Mouse (Mus musculus): ENCODE results near the gene Dync1li2.

Dync1li2 gene

DNA sequence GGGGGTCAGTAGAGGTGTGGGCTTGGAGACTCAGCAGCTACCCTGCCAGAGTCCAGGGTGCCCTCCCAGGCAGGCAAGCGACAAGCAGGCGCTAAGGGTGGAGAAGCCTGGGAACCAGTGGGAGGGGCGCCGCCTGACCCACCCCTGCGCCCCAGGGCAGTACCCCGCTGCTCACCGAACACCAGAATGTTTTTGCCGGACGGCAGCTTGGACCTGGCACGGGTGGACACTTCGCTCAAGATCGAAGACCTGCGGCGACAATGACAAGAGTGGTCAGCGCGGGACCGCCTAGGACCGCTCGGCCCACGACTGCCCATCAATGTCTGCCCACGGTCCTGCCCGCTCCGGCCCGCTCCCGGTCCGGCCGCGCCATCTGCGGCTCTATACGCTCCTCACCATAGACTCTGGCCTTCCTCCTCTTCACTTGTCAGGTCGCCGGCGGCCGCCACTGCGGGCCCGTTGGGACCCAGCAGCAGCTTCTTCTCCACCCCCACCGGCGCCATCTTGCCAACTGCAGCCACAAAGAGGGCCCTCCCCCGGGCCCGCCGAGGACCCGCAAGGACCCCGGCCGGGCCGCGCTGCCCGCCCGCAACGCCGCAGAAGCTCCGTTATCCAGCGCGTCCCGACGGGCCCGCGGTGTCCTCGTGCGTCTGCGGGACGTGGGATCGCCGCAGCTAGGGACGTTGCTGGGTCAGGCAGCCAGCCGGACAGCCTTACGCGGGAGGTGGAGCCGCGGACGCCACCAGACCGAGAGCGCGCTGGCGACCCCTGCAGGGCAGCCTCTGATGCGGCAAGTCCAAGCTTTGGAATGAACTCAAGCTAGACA, at the start of gene Dync1li2:
Gene Dync1li2 (minus strand): TSS at position 749 of the 826 bp plus-strand sequence.
- DNase-seq (ENCODE audit: low spot score) = peak; percentile 93

GRCm38 (mm10) chr8:104479091-104479490, 36.2 kb upstream of the Dync1li2 start:
- DNase-seq (ENCODE audit: low spot score) = no peak

GRCm38 (mm10) chr8:104472465-104472864, 29.6 kb upstream of the Dync1li2 start:
- no peak for DNase-seq (ENCODE audit: low spot score)

DNA sequence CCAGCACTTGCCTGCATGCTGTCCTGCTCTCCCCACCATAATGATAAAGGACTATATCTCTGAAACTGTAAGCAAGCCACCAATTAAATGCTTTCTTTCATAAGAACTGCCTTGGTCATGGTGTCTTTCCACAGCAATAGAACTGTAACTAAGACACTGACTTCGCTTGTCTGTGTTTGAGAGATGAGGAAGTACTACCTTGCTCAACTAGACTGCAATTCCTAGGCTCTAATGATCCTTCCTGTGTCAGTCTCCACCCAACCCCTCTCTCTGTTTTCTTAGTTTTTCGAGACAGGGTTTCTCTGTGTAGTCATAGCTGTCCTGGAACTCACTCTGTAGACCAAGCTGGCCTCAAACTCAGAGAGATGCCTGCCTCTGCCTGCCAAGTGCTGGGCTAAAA, 24.6 kb upstream of the Dync1li2 start:
- no peak for DNase-seq (ENCODE audit: low spot score)

DNA sequence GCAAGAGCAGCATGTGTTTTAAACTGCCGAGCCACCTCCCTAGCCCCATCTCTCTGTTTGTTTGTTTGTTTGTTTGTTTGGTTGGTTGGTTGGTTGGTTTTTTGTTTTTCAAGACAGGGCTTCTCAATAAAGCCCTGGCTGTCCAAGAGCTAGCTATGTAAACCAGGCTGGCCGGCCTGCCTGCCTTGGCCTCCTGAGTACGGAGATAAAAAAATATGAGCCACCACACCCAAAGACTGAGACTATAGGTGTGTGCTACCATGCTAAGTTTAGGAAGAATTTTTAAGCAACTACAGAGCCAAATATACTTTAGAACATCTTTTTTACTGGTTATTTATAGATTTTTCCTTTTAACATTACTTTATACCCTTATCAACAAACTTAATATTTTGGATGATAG, 9.3 kb upstream of the Dync1li2 start:
- no peak for DNase-seq (ENCODE audit: low spot score)

- no peak for DNase-seq (ENCODE audit: low spot score)
Measured at GRCm38 (mm10) chr8:104448796-104449195, 5.9 kb upstream of the Dync1li2 start.

DNA sequence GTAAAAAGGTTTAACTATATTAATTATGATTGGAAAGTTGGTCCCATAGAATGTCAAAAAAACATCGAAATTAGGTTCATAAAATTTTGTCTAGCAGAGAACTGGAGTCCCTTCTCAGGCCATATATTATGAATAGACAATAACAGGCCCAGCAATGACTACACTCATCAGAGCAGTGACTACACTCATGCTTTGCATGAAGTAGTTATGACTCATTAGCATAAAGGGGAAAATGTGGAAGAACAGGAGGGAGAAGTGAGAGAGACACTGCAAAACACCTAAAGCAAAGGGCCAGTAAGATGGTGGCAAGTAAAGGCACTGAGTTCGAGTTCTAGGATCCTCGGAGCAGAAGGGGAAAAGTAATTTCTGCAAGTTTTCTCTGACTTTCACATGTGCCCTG, 3.2 kb upstream of the Dync1li2 start:
- no peak for DNase-seq (ENCODE audit: low spot score)

DNA sequence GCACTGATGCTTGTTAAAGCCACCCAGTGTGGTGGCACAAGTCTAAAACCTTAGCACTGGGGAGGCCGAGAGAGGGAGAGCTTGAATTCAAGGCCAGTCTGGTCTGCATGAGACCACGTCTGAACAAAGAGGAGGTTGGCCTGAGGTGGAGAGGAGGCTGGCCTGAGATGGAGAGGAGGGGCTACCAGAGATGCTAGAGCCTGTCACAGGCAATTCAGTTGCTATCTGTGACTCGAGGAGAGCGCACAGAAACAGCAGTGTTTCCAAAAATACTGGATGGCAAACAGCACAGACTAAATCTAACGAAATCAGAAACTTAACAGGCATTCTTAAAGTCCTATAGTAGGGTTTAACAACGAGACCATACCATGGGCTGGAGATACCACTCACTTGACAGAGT, 2.4 kb upstream of the Dync1li2 start:
- no peak for DNase-seq (ENCODE audit: low spot score)

- no peak for DNase-seq (ENCODE audit: low spot score)
Measured at GRCm38 (mm10) chr8:104443125-104443679, 355 bp upstream of the Dync1li2 start.

DNA sequence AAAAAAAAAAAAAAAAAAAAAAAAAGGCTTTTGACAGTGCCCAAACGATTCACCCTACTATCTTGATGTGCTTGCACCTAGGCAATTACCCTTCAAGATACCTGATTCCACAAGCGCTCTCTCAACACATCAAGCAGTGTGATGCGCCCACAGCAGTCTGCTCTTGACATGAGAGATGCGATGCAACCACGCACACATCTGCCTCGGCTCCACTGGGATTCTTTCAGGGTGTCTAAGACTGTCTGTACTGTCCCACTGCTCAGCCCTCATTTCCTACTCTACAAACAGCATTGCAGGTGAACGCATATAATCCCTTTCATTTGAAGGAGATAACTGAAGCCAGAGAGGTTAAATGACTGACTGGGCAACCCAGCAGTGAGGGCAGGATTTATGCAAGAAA, 1.2 kb downstream of the Dync1li2 start:
- no peak for DNase-seq (ENCODE audit: low spot score)

GRCm38 (mm10) chr8:104439461-104439860, 3.4 kb downstream of the Dync1li2 start:
- no peak for DNase-seq (ENCODE audit: low spot score)

GRCm38 (mm10) chr8:104437494-104438135, 5.2 kb downstream of the Dync1li2 start:
- DNase-seq (ENCODE audit: low spot score) = no peak

DNA sequence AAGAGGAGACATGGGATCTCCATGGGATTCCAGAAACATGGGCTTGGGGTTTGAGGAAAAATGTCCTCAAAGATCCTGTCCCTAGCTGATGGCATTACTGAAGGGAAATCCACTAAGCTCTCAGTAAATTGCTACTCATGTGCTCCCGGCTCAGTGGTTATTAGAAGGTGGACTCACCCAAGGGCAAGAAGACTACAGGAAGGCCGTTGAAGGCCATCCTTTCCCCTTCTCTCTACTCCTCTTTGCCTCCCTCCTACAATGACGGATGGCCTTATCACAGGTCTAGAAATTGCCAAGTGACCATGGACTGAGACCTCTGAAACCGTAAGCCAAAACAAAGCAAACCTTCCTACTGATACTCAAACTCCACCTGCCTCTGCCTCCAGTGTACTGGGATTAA, 6.3 kb downstream of the Dync1li2 start:
- no peak for DNase-seq (ENCODE audit: low spot score)

- DNase-seq (ENCODE audit: low spot score) = peak; percentile 98
Measured at GRCm38 (mm10) chr8:104436038-104436437, 6.8 kb downstream of the Dync1li2 start.

DNA sequence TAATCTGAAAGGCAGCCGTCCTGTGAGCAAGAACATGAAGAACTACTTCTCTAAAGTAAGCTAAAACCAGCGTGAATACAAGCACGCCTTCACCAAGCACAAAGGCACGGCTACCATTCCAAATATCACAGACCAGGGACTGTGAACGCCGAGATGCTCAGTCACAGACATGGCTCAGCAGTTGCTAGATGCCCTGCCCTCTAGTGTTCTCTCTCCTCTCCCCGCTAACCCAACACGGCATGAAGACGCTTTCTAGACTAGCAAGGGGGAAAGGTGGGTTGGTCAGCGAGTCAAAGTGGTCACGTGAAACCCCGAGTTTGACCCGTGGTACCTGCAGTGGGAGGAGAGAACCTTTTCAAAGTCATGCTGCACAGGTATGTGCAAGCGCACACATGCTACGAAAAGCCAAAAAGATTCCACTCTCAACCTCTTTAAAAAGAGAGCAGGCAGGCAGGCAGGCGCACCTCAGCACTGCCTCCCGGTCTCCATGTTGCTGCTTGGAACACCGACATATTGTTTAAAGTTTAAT, 8.0 kb downstream of the Dync1li2 start:
- DNase-seq (ENCODE audit: low spot score) = no peak

DNA sequence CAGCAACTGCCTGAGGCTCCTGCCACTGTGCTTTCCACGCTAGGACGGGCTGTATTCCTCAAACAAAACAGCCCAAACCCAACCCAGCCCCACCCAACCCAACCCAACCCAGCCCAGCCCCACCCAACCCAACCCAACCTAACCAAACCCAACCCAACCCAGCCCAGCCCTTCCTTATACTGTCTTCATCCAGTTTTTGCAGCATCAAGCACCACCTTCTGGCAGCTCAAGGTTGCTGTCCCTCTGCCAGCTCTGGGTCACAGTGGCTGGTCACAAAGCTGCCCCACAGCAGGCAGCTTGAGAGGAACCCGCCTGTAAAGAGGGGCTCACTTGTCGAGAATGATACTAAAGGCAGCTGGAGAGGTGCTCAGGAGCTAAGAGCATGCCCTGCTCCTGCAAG, 8.6 kb downstream of the Dync1li2 start:
- no peak for DNase-seq (ENCODE audit: low spot score)

GRCm38 (mm10) chr8:104433191-104433842, 9.5 kb downstream of the Dync1li2 start:
- no peak for DNase-seq (ENCODE audit: low spot score)

- no peak for DNase-seq (ENCODE audit: low spot score)
Measured at GRCm38 (mm10) chr8:104432656-104433055, 10.2 kb downstream of the Dync1li2 start.

DNA sequence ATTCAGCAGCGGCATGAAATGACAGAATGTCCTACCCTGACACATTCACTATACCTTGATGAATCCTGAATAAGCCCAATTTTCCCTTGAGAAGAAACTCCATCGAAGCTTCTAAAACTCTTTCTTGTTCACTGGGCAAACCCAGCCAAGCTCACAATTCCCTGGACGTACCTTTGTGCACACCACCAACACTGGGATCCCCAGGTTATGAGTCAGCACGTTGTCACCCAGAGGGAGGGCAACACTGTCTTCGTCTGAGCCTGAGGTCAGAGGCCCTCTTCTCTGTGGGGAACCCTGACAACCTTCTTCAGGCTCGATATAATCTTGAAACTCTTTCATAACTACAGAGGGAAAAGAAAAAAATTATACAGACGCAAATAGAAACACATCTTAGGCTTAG, 12.6 kb downstream of the Dync1li2 start:
- no peak for DNase-seq (ENCODE audit: low spot score)

- DNase-seq (ENCODE audit: low spot score) = no peak
Measured at GRCm38 (mm10) chr8:104427703-104428102, 15.1 kb downstream of the Dync1li2 start.

DNA sequence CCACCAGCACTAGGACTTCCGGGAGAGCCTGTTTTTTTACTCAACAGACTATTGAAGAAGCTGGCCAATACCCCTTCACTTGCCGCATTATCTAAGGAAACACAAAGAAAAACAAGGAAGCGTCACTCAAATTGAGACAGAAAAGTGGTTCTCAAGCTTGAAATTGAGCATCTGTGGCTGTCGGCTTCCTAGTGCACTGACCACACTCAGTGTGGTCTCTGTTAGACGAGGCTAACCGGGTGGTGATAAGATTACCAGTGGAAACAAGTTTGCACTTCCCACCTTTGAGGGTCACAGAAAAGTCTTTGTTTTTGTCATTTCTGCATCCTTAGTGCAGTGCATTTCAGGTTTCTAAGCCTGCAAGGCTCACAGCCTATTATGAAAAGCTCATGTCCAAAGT, 20.5 kb downstream of the Dync1li2 start:
- no peak for DNase-seq (ENCODE audit: low spot score)

GRCm38 (mm10) chr8:104416022-104416421, 26.8 kb downstream of the Dync1li2 start:
- no peak for DNase-seq (ENCODE audit: low spot score)

DNA sequence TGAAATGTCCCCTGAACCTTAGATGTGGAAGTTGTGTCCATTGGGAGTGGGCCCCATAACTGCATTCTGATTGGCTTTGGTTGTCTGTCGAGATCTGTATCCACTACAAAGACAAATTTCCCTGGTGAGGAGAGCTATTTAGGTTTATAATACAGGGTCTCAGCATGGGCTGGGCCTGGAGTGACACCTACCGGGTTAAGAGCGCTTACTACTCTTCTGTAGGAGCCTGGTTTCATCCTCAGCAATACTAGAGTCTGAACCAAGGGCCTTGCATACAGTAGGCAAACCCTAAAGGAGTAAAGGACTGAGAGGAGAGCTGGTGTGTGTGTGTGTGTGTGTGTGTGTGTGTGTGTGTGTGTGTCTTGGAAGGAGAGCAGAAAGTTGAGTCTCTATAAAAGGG, 28.6 kb downstream of the Dync1li2 start:
- DNase-seq (ENCODE audit: low spot score) = no peak
